Mouse (Mus musculus): ENCODE measurements around the gene Tekt1.
A peak's percentile ranks its signal among the peaks of the same experiment; 100 is the strongest.

Tekt1 gene

GRCm38 (mm10) chr11:72362347-72362741, at the start of gene Tekt1:
Gene Tekt1 (minus strand): TSS chr11:72362442.
- DNase-seq (ENCODE audit: low read depth, low spot score) = no peak

GRCm38 (mm10) chr11:72411945-72412344, 49.7 kb upstream of the Tekt1 start:
- no peak for DNase-seq (ENCODE audit: low read depth, low spot score)

- peak; percentile 65 for DNase-seq (ENCODE audit: low read depth, low spot score)
These were observed 49.1 kb upstream of the Tekt1 start, which contains the start of gene Smtnl2 for GRCm38 (mm10) chr11:72411093-72411921. Gene Smtnl2 (minus strand): TSS chr11:72411713.

GRCm38 (mm10) chr11:72410521-72411092, 48.4 kb upstream of the Tekt1 start:
- no peak for DNase-seq (ENCODE audit: low read depth, low spot score)

- DNase-seq (ENCODE audit: low read depth, low spot score) = no peak
These were observed 47.6 kb upstream of the Tekt1 start for GRCm38 (mm10) chr11:72409649-72410385.

GRCm38 (mm10) chr11:72408451-72409170, 46.4 kb upstream of the Tekt1 start:
- DNase-seq (ENCODE audit: low read depth, low spot score) = no peak

- DNase-seq (ENCODE audit: low read depth, low spot score) = no peak
These were observed 45.3 kb upstream of the Tekt1 start for GRCm38 (mm10) chr11:72407574-72407973.

- no peak for DNase-seq (ENCODE audit: low read depth, low spot score)
These were observed 44.8 kb upstream of the Tekt1 start for GRCm38 (mm10) chr11:72407081-72407480.

GRCm38 (mm10) chr11:72406079-72406675, 43.9 kb upstream of the Tekt1 start:
- DNase-seq (ENCODE audit: low read depth, low spot score) = no peak

GRCm38 (mm10) chr11:72405532-72405931, 43.3 kb upstream of the Tekt1 start:
- DNase-seq (ENCODE audit: low read depth, low spot score) = no peak

- DNase-seq (ENCODE audit: low read depth, low spot score) = no peak
These were observed 40.7 kb upstream of the Tekt1 start for GRCm38 (mm10) chr11:72402969-72403368.

GRCm38 (mm10) chr11:72402017-72402416, 39.8 kb upstream of the Tekt1 start:
- DNase-seq (ENCODE audit: low read depth, low spot score) = no peak

GRCm38 (mm10) chr11:72401068-72401467, 38.8 kb upstream of the Tekt1 start:
- no peak for DNase-seq (ENCODE audit: low read depth, low spot score)

- DNase-seq (ENCODE audit: low read depth, low spot score) = no peak
These were observed 35.7 kb upstream of the Tekt1 start for GRCm38 (mm10) chr11:72397811-72398525.

GRCm38 (mm10) chr11:72397072-72397471, 34.8 kb upstream of the Tekt1 start:
- DNase-seq (ENCODE audit: low read depth, low spot score) = no peak

GRCm38 (mm10) chr11:72396621-72397020, 34.4 kb upstream of the Tekt1 start:
- no peak for DNase-seq (ENCODE audit: low read depth, low spot score)

- no peak for DNase-seq (ENCODE audit: low read depth, low spot score)
These were observed 33.4 kb upstream of the Tekt1 start for GRCm38 (mm10) chr11:72395652-72396051.

GRCm38 (mm10) chr11:72394694-72395093, 32.5 kb upstream of the Tekt1 start:
- DNase-seq (ENCODE audit: low read depth, low spot score) = no peak

GRCm38 (mm10) chr11:72393669-72394068, 31.4 kb upstream of the Tekt1 start:
- DNase-seq (ENCODE audit: low read depth, low spot score) = no peak

GRCm38 (mm10) chr11:72393243-72393642, 31.0 kb upstream of the Tekt1 start:
- DNase-seq (ENCODE audit: low read depth, low spot score) = no peak

- no peak for DNase-seq (ENCODE audit: low read depth, low spot score)
These were observed 28.9 kb upstream of the Tekt1 start for GRCm38 (mm10) chr11:72391181-72391580.
